21 mouse cellular contexts compared by ENCODE assay signal in genomic region chr3:32661556-32661930, GRCm38 (mm10). TPM values are rescaled to one million over a fixed set of nuclear protein-coding genes. Genes with fewer than 3 reads are reported as not detected.
DNase-seq lines count a peak whose midpoint lies in the region; ATAC-seq and TF ChIP-seq lines count a peak whose summit lies in the region.
"Had no signal": no experiment of that assay in that cellular context is flagged by ENCODE, and none has a peak within 500 bp of the region (broad histone marks: within the 10 kb centered on the region; RNA-seq: fewer than 3 reads in every experiment).

No protein-coding gene starts in this region.

- H3K36me3 ChIP-seq in lung, embryonic 14.5 days (ENCODE audit: insufficient read depth) = no peaks in the 10 kb centered on the region
- no peaks in the 10 kb centered on the region for H3K36me3 ChIP-seq in lung, embryonic 16.5 days (ENCODE audit: control insufficient read depth, insufficient read depth, low read length)
- H3K36me3 ChIP-seq: embryonic facial prominence, embryonic 12.5 days; embryonic facial prominence, embryonic 15.5 days; forebrain, embryonic 10.5 days; forebrain, embryonic 12.5 days had no signal

- H3K27me3 ChIP-seq in lung, embryonic 14.5 days (ENCODE audit: insufficient read depth, low read length) = no peaks in the 10 kb centered on the region
- H3K27me3 ChIP-seq in lung, embryonic 16.5 days (ENCODE audit: control insufficient read depth, insufficient read depth, low read depth, low read length) = no peaks in the 10 kb centered on the region
- H3K27me3 ChIP-seq: embryonic facial prominence, embryonic 12.5 days; embryonic facial prominence, embryonic 15.5 days; forebrain, embryonic 12.5 days had no signal

- no peaks in the 10 kb centered on the region for H3K4me1 ChIP-seq in lung, embryonic 14.5 days (ENCODE audit: insufficient read depth)
- peaks cover 14% of the 10 kb centered on the region; the same call in 1 of the 2 replicates for H3K4me1 ChIP-seq in lung, embryonic 16.5 days (replicated peaks; ENCODE audit: control insufficient read depth, insufficient read depth, low read length)
- H3K4me1 ChIP-seq: embryonic facial prominence, embryonic 12.5 days; embryonic facial prominence, embryonic 15.5 days; forebrain, embryonic 12.5 days had no signal

- peak; percentile 25 for DNase-seq in lung, embryonic 14.5 days
- no peak for DNase-seq in lung, postnatal 25 days (ENCODE audit: low spot score)
- no peak for DNase-seq in lung, adult 18-20 months
- DNase-seq: adrenal gland, adult 2 months; adrenal gland, postnatal 10 days; adrenal gland, postnatal 25 days; cerebellum, adult 11 months; cerebellum, adult 18-20 months; cerebellum, adult 8-10 months; cerebellum, adult 9-11 months; cerebellum, postnatal 14 days; cerebellum, postnatal 36 days; embryo, embryonic 11 days had no signal

- no peak overlapping the region for H3K4me3 ChIP-seq in lung, embryonic 14.5 days (ENCODE audit: low read depth, low read length)
- no peak overlapping the region for H3K4me3 ChIP-seq in lung, embryonic 16.5 days (ENCODE audit: low read length)
- H3K4me3 ChIP-seq: embryonic facial prominence, embryonic 12.5 days; embryonic facial prominence, embryonic 15.5 days; erythroblast, embryonic 14.5 days; forebrain, embryonic 10.5 days; forebrain, embryonic 12.5 days had no signal

- H3K4me2 ChIP-seq in lung, embryonic 14.5 days = no peak overlapping the region
- no peak overlapping the region for H3K4me2 ChIP-seq in lung, embryonic 16.5 days (ENCODE audit: low read depth, low read length)
- H3K4me2 ChIP-seq: embryonic facial prominence, embryonic 12.5 days; embryonic facial prominence, embryonic 15.5 days; forebrain, embryonic 12.5 days had no signal

- 69% methylated on average over 3 of the region's 3 CpGs for WGBS in lung, embryonic 14.5 days
- 47% methylated on average over 3 of the region's 3 CpGs for WGBS in lung, embryonic 16.5 days

- peak overlapping the region; percentile 82; the same call in 1 of the 2 replicates for H3K27ac ChIP-seq in lung, embryonic 14.5 days (ENCODE audit: low read depth)
- H3K27ac ChIP-seq in lung, embryonic 16.5 days (ENCODE audit: low read length) = peak overlapping the region; percentile 76
- H3K27ac ChIP-seq: embryonic facial prominence, embryonic 12.5 days; embryonic facial prominence, embryonic 15.5 days; forebrain, embryonic 10.5 days; forebrain, embryonic 12.5 days had no signal

- TF ChIP-seq CTCF in lung, embryonic 14.5 days (IDR thresholded peaks at IDR 0.05; ENCODE audit: low read depth) = no peak

- no peaks in the 10 kb centered on the region for H3K9me3 ChIP-seq in lung, embryonic 14.5 days (ENCODE audit: low read depth, low read length)
- H3K9me3 ChIP-seq in lung, embryonic 16.5 days (ENCODE audit: control insufficient read depth, low read length) = 0 out of 2 replicates have a peak, but pooled peaks cover 2% of the 10 kb centered on the region
- H3K9me3 ChIP-seq: embryonic facial prominence, embryonic 12.5 days; embryonic facial prominence, embryonic 15.5 days; forebrain, embryonic 10.5 days; forebrain, embryonic 12.5 days had no signal

- peak; percentile 72; the same call in 1 of the 2 replicates for ATAC-seq in lung, embryonic 14.5 days (ENCODE audit: insufficient read depth)
- ATAC-seq in lung, embryonic 16.5 days (ENCODE audit: low read depth) = peak; percentile 88
- ATAC-seq: forebrain, embryonic 14.5 days; forebrain, embryonic 16.5 days had no signal

- H3K9ac ChIP-seq in lung, embryonic 14.5 days = no peak overlapping the region
- H3K9ac ChIP-seq in lung, embryonic 16.5 days (ENCODE audit: low read length) = no peak overlapping the region
- H3K9ac ChIP-seq: embryonic facial prominence, embryonic 12.5 days; embryonic facial prominence, embryonic 15.5 days; forebrain, embryonic 12.5 days had no signal

RNA-seq across cellular contexts. Expression of gene Actl6a, which starts 44.6 kb away (rescaled TPM):
- 196 and 199 TPM in 2 replicates for polyA plus RNA-seq in lung, embryonic 14.5 days (2014; fragmentation: Nextera tagmentation; extraction: Ambion mirVana)
- 152 and 155 TPM in 2 replicates for polyA plus RNA-seq in lung, embryonic 16.5 days (2015; fragmentation: Nextera tagmentation; extraction: Ambion mirVana)

RNA-seq across cellular contexts. Expression of gene Gnb4, which starts 45.2 kb away (rescaled TPM):
- 71.0 and 71.4 TPM in 2 replicates for polyA plus RNA-seq in lung, embryonic 14.5 days (2014; fragmentation: Nextera tagmentation; extraction: Ambion mirVana)
- 83.1 and 89.1 TPM in 2 replicates for polyA plus RNA-seq in lung, embryonic 16.5 days (2015; fragmentation: Nextera tagmentation; extraction: Ambion mirVana)
